Mouse (Mus musculus) C2C12 (cell line): ENCODE measurements around the gene Elovl6.

Experiments
- CTCF ChIP-seq: IDR thresholded peaks from one replicate; pipeline ENCODE4 v1.5.1; 2011; ENCODE audit not compliant: control insufficient read depth, insufficient read depth, insufficient read length
- MAX ChIP-seq: IDR thresholded peaks from one replicate; pipeline ENCODE4 v1.6.1; 2011; ENCODE audit warnings: mild to moderate bottlenecking, control low read depth
- USF1 ChIP-seq: IDR thresholded peaks from one replicate; pipeline ENCODE4 v1.6.1; 2011; ENCODE audit warnings: low read depth, mild to moderate bottlenecking, control low read depth, moderate library complexity

- no peak for TF ChIP-seq USF1
- TF ChIP-seq CTCF: no peak
- no peak for TF ChIP-seq MAX
Observed at GRCm38 (mm10) chr3:129508571-129508970, 23.6 kb upstream of the Elovl6 start.
